ENCODE assay signal across 21 mouse cellular contexts in the genomic region with DNA sequence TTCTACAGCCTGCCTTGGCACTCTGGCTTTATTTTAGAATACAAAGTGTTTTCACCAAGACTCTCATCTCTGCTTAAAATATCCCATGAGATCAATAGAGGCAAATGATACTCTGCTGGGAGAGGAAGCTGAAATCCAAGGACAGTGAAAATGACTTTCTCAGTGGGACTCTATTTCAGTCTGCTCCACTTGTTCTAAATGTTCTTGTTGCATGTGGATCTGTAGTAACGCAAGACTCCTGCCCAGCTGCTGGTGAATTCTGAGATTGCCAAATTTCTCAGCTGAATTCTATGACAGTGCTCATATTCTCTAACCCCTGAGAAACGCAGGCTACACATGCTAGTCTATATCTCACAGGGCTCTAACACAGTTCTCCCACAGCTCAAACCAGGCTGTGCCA. TPM values are rescaled to one million over a fixed set of nuclear protein-coding genes. Genes with fewer than 3 reads are reported as not detected.
A peak's percentile ranks its signal among the peaks of the same experiment; 100 is the strongest.
DNase-seq lines count a peak whose midpoint lies in the region; ATAC-seq and TF ChIP-seq lines count a peak whose summit lies in the region.
"Had no signal": no experiment of that assay in that cellular context is flagged by ENCODE, and none has a peak within 500 bp of the region (broad histone marks: within the 10 kb centered on the region; RNA-seq: fewer than 3 reads in every experiment).

No protein-coding gene starts in this region.

- no peaks in the 10 kb centered on the region for H3K27me3 ChIP-seq in forebrain, postnatal 0 days (ENCODE audit: insufficient read depth, low read length)
- no peaks in the 10 kb centered on the region for H3K27me3 ChIP-seq in forebrain, embryonic 11.5 days (ENCODE audit: control insufficient read depth, insufficient read depth, low read length)
- H3K27me3 ChIP-seq: embryonic facial prominence, embryonic 15.5 days; forebrain, embryonic 15.5 days; heart, embryonic 12.5 days; intestine, embryonic 15.5 days; Patski had no signal

- no peaks in the 10 kb centered on the region for H3K4me1 ChIP-seq in forebrain, postnatal 0 days (ENCODE audit: insufficient read depth)
- H3K4me1 ChIP-seq in forebrain, embryonic 11.5 days (replicated peaks; ENCODE audit: control insufficient read depth, insufficient read depth, low read length): no peaks in the 10 kb centered on the region
- H3K4me1 ChIP-seq: embryonic facial prominence, embryonic 15.5 days; forebrain, embryonic 10.5 days; forebrain, embryonic 15.5 days; hindbrain, embryonic 10.5 days; intestine, embryonic 15.5 days had no signal

- H3K9me3 ChIP-seq in forebrain, postnatal 0 days (ENCODE audit: low read length): no peaks in the 10 kb centered on the region
- no peaks in the 10 kb centered on the region for H3K9me3 ChIP-seq in forebrain, embryonic 11.5 days (ENCODE audit: control insufficient read depth, low read length)
- H3K9me3 ChIP-seq: embryonic facial prominence, embryonic 15.5 days; forebrain, embryonic 10.5 days; forebrain, embryonic 15.5 days; heart, embryonic 12.5 days; hindbrain, embryonic 10.5 days; intestine, embryonic 15.5 days had no signal

- TF ChIP-seq CTCF in forebrain, postnatal 0 days (IDR thresholded peaks at IDR 0.05; ENCODE audit: low read depth): no peak
- no peak for TF ChIP-seq CTCF in gastrocnemius, adult 2 months (IDR thresholded peaks at IDR 0.05)

- H3K9ac ChIP-seq in forebrain, postnatal 0 days: no peak overlapping the region
- no peak overlapping the region for H3K9ac ChIP-seq in forebrain, embryonic 11.5 days (ENCODE audit: low read length)
- H3K9ac ChIP-seq: embryonic facial prominence, embryonic 15.5 days; forebrain, embryonic 15.5 days; heart, embryonic 12.5 days; hindbrain, embryonic 14.5 days; intestine, embryonic 15.5 days had no signal

- no peak overlapping the region for H3K4me3 ChIP-seq in forebrain, postnatal 0 days (ENCODE audit: low read depth, low read length)
- no peak overlapping the region for H3K4me3 ChIP-seq in forebrain, embryonic 11.5 days (ENCODE audit: low read depth, low read length)
- H3K4me3 ChIP-seq in gastrocnemius, adult 2 months: no peak overlapping the region
- H3K4me3 ChIP-seq: embryonic facial prominence, embryonic 15.5 days; erythroblast, embryonic 14.5 days; forebrain, embryonic 10.5 days; forebrain, embryonic 15.5 days; heart, embryonic 12.5 days; hindbrain, embryonic 10.5 days; intestine, embryonic 15.5 days had no signal

- H3K4me2 ChIP-seq in forebrain, postnatal 0 days (ENCODE audit: low read depth): no peak overlapping the region
- no peak overlapping the region for H3K4me2 ChIP-seq in forebrain, embryonic 11.5 days (ENCODE audit: low read depth, low read length, severe bottlenecking)
- H3K4me2 ChIP-seq: embryonic facial prominence, embryonic 15.5 days; forebrain, embryonic 15.5 days; heart, embryonic 12.5 days; hindbrain, embryonic 14.5 days; intestine, embryonic 15.5 days had no signal

- no peak overlapping the region for H3K27ac ChIP-seq in forebrain, postnatal 0 days (ENCODE audit: low read depth, low read length)
- no peak overlapping the region for H3K27ac ChIP-seq in forebrain, embryonic 11.5 days (ENCODE audit: low read depth, low read length)
- peak overlapping the region; percentile 84 for H3K27ac ChIP-seq in gastrocnemius, adult 2 months
- H3K27ac ChIP-seq: embryonic facial prominence, embryonic 15.5 days; forebrain, embryonic 10.5 days; forebrain, embryonic 15.5 days; hindbrain, embryonic 10.5 days; hindbrain, embryonic 14.5 days; intestine, embryonic 15.5 days had no signal

- ATAC-seq in forebrain, postnatal 0 days: peak; percentile 34; the same call in 1 of the 2 replicates
- no peak for ATAC-seq in forebrain, embryonic 11.5 days (replicated peaks; ENCODE audit: low FRiP score)
- ATAC-seq: forebrain, embryonic 15.5 days; intestine, embryonic 15.5 days; Patski had no signal

- DNase-seq in forebrain, postnatal 0 days: no peak
- no peak for DNase-seq in forebrain, embryonic 11.5 days (ENCODE audit: low spot score)
- peak; percentile 27 for DNase-seq in gastrocnemius, adult 2 months
- no peak for DNase-seq in gastrocnemius, postnatal 14 days
- DNase-seq in right cerebral cortex, adult 18-20 months: peak; percentile 8
- DNase-seq in right cerebral cortex, postnatal 14 days: no peak
- no peak for DNase-seq in adrenal gland, adult 2 months
- DNase-seq: adrenal gland, postnatal 25 days; B cell, adult 2 months; cerebellum, adult 2 months; cerebellum, postnatal 10 days; embryo, embryonic 11 days had no signal

- WGBS in forebrain, postnatal 0 days: 68% methylated on average over 2 of the region's 2 CpGs
- 91% methylated on average over 2 of the region's 2 CpGs for WGBS in forebrain, embryonic 11.5 days

- intact Hi-C loops in gastrocnemius, adult 2 months (cut with DNase I): loop anchor here (10.0 kb wide), 2 partner anchors 85 to 165 kb away; no protein-coding TSS in a partner anchor
- intact Hi-C loops in gastrocnemius, postnatal 14 days (cut with DNase I; ENCODE audit: low total_unique reads): no loop called here

- H3K36me3 ChIP-seq in forebrain, postnatal 0 days (ENCODE audit: insufficient read depth): peaks cover 5% of the 10 kb centered on the region; the same call in 1 of the 2 replicates
- no peaks in the 10 kb centered on the region for H3K36me3 ChIP-seq in forebrain, embryonic 11.5 days (ENCODE audit: control insufficient read depth, insufficient read depth, low read length)

RNA-seq across cellular contexts. Expression of gene Tet2, which starts 35.1 kb away (rescaled TPM):
- 36.7 and 49.6 TPM in 2 replicates for total RNA-seq in forebrain, postnatal 0 days (2014; rRNA removed)
- 8.1 and 11.8 TPM in 2 replicates for polyA plus RNA-seq in forebrain, postnatal 0 days (2015; fragmentation: Nextera tagmentation; extraction: Ambion mirVana)
- 16.7 and 19.3 TPM in 2 replicates for polyA plus RNA-seq in forebrain, embryonic 11.5 days (2014; fragmentation: Nextera tagmentation; extraction: Ambion mirVana)
- 10 to 100 TPM; 16.4 to 29.2 TPM for total RNA-seq in gastrocnemius, adult 2 months (2021)
- 10 to 100 TPM; 32.1 to 34.3 TPM for total RNA-seq in gastrocnemius, postnatal 14 days (2021)
- total RNA-seq in adrenal gland, adult 2 months (2021): 10 to 100 TPM; 28.4 to 35.9 TPM
- polyA plus RNA-seq in adrenal gland, adult 2 months (2012; rRNA removed): 9.4 and 10.5 TPM in 2 replicates

Comparison
In these comparisons a context has a peak if more than half of its experiments do, and no peak if none do; other contexts are left out.
1. DNase-seq: peak in gastrocnemius, adult 2 months (single experiment) and right cerebral cortex, adult 18-20 months (single experiment); none in forebrain, postnatal 0 days (single experiment), forebrain, embryonic 11.5 days (single experiment), gastrocnemius, postnatal 14 days (single experiment), right cerebral cortex, postnatal 14 days (single experiment) and adrenal gland, adult 2 months (single experiment).